Mouse (Mus musculus) hindbrain, embryonic 14.5 days (tissue): Measurements from ENCODE around the gene Smyd3. TPM values are rescaled to one million over a fixed set of nuclear protein-coding genes. Genes with fewer than 3 reads are reported as not detected.

Source experiments
- ATAC-seq: fragments of 200-750 bp; cut with Nextera tagmentation; 2 replicates; pipeline ENCODE4 v1.8.0; 2017; ENCODE audit warnings: moderate number of reproducible peaks, mild to moderate bottlenecking, moderate TSS enrichment, moderate library complexity; ENCODE audit not compliant: low FRiP score
- DNase-seq: peaks from one replicate; pipeline ENCODE4 v3.0.0-alpha.2; 2015; ENCODE audit warnings: low spot score
- H3K27ac ChIP-seq: fragments of 300-500 bp; sonication (generic); 2 replicates; pipeline ENCODE4 v1.5.1; 2014; ENCODE audit warnings: mild to moderate bottlenecking, moderate library complexity
- H3K27me3 ChIP-seq: fragments of 300-500 bp; sonication (generic); 2 replicates; pipeline ENCODE4 v1.6.1; 2014; ENCODE audit warnings: mild to moderate bottlenecking, low read length, mixed read lengths; ENCODE audit not compliant: control insufficient read depth, insufficient read depth
- H3K36me3 ChIP-seq: fragments of 300-500 bp; sonication (generic); replicated peaks from 2 replicates; pipeline ENCODE4 v1.6.1; 2014; ENCODE audit not compliant: control insufficient read depth, insufficient read depth
- H3K4me1 ChIP-seq: fragments of 300-500 bp; sonication (generic); replicated peaks from 2 replicates; pipeline ENCODE4 v1.6.1; 2014; ENCODE audit warnings: antibody characterized with exemption, low read length, mixed read lengths; ENCODE audit not compliant: control insufficient read depth, insufficient read depth
- H3K4me2 ChIP-seq: fragments of 300-500 bp; sonication (generic); replicated peaks from 2 replicates; pipeline ENCODE4 v1.6.1; 2014; ENCODE audit warnings: mild to moderate bottlenecking, moderate library complexity
- H3K4me3 ChIP-seq: fragments of 300-500 bp; sonication (generic); replicated peaks from 2 replicates; pipeline ENCODE4 v1.5.1; 2014; ENCODE audit warnings: mild to moderate bottlenecking, low read length
- H3K9ac ChIP-seq: fragments of 300-500 bp; sonication (generic); 2 replicates; pipeline ENCODE4 v1.6.1; 2014
- H3K9me3 ChIP-seq: fragments of 300-500 bp; sonication (generic); 2 replicates; pipeline ENCODE4 v1.6.1; 2016; ENCODE audit warnings: low read length; ENCODE audit not compliant: control insufficient read depth
- WGBS: fragments of 180-500 bp; shearing (Covaris S2); extraction: QIAGEN DNeasy Blood & Tissue Kit; methylation state at CpG from one replicate; pipeline ENCODE4 v1.1.7; 2014; 5-methylcytosine and 5-hydroxymethylcytosine counted together
- polyA plus RNA-seq: library from polyadenylated mRNA; unstranded; fragments of >200 nt; fragmentation: Nextera tagmentation; extraction: Ambion mirVana; gene quantifications from 2 replicates; pipeline ENCODE4 v1.2.1, GENCODE M21; 2014

The Smyd3 gene
- polyA plus RNA-seq, 1 experiment from 2014 or later, result 25.4 TPM

DNA sequence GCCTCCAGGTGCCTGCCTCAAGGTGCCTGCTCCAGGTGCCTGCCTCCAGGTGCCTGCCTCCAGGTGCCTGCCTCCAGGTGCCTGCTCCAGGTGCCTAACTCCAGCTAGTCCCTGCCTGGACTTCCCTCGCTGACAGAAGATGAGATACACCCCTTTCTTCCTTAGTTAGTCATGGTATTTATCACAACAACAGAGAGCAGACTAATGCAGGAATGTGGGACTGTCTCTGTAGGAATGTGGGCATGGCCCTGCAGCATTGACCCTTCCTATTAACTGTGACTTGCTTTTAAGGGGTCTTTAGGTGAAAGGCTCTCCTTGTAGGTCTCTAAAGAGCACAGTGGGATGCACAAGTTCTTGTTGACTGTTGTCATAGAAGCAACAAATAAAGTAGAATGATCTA lies 445.4 kb downstream of the Smyd3 start:
- Histone ChIP-seq H3K27me3 (no peaks in the 10 kb centered on the region), H3K4me3 (no peak overlapping the region), H3K4me2 (no peak overlapping the region), H3K4me1 (no peaks in the 10 kb centered on the region), H3K27ac (no peak overlapping the region), H3K9ac (no peak overlapping the region), H3K9me3 (no peaks in the 10 kb centered on the region), H3K36me3 (no peaks in the 10 kb centered on the region)
- WGBS, result 13% methylated on average over 1 of the region's 1 CpGs
- no peak for ATAC-seq
- DNase-seq, result no peak

DNA sequence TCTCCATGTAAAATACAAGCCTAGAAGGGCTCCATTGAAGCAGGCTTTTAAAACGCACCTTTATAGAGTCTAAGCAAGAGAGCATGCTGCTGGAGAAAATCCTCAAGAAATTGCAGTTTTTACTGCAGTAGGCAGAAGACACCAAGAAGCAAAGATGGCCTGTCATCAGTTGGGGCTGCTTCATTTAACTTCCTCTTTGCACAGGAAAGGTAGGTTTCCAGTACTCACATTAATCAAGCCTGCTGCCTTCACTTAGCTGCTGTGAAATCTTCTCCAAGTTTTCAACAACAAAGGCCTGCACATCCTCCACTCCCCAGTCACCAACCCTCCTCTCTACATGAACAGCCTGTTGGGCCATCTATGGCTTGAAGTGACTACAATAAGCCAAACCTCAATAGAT lies 448.9 kb downstream of the Smyd3 start:
- 97% methylated on average over 1 of the region's 1 CpGs for WGBS

DNA sequence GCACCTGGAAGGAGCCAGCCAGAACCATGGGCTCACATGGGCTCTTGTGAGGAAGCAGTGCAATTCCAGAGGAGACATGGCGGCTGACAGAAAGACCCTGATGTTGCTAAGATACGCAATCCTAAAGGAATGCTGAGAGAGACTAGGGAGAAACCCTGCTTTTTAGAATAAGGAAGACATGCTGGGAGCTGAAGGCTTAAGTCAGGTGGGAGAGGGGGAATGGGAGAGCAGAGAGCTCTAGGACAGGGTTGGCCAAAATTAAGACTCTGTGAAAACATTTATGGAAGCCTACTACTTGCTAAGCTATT lies 452.6 kb downstream of the Smyd3 start:
- Histone ChIP-seq H3K4me2 (no peak overlapping the region), H3K9ac (no peak overlapping the region), H3K36me3 (no peaks in the 10 kb centered on the region), H3K9me3 (no peaks in the 10 kb centered on the region), H3K4me3 (no peak overlapping the region), H3K27me3 (no peaks in the 10 kb centered on the region), H3K4me1 (peaks cover 20% of the 10 kb centered on the region), H3K27ac (no peak overlapping the region)
- no peak for DNase-seq
- 59% methylated on average over 2 of the region's 2 CpGs for WGBS
- no peak for ATAC-seq

More for the DNA sequence above, 448.9 kb downstream of the Smyd3 start:
- Histone ChIP-seq H3K9me3 (no peaks in the 10 kb centered on the region), H3K9ac (no peak overlapping the region), H3K4me1 (no peaks in the 10 kb centered on the region), H3K27ac (no peak overlapping the region), H3K36me3 (no peaks in the 10 kb centered on the region), H3K27me3 (no peaks in the 10 kb centered on the region), H3K4me2 (no peak overlapping the region), H3K4me3 (no peak overlapping the region)
- ATAC-seq (no peak), DNase-seq (no peak)

DNA sequence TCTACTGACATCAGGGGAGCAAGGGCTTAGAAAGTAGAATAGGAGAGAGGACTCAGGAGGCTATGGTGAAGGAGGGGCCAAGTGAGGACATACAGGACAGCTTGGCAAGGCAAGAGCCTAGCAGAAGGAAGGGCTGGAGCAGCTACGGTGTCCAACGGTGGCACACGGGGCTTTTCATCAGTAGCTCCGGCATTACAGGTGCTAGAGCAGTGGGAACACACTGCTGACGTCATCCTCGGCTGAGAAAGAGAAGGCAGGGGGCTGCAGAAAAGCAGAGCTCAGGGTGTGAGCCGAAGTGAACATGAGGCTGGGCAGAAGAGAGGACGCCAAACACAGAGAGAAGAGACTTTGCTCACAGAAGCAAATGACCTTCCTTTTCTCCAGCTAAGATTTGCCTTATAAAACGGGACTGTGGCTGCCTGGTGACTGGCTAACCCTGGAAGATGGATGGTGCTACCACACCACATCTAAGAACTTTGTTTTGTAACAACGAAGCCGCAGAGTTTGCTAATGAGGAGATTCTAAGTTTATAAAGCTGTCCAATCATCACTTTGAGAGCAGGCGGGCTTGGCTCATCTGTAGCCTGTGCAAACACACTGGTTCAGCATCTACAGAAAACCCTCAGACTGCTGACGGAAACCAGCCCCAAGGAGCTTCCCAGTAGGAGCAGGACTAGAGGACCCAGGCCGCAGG lies 453.1 kb downstream of the Smyd3 start:
- no peak overlapping the region for H3K27ac ChIP-seq
- no peaks in the 10 kb centered on the region for H3K36me3 ChIP-seq
- peaks cover 22% of the 10 kb centered on the region for H3K4me1 ChIP-seq
- no peaks in the 10 kb centered on the region for H3K9me3 ChIP-seq
- H3K4me3 ChIP-seq, result no peak overlapping the region
- 81% methylated on average over 14 of the region's 14 CpGs for WGBS
- no peak for ATAC-seq
- no peaks in the 10 kb centered on the region for H3K27me3 ChIP-seq
- no peak for DNase-seq
- no peak overlapping the region for H3K4me2 ChIP-seq
- H3K9ac ChIP-seq, result no peak overlapping the region

DNA sequence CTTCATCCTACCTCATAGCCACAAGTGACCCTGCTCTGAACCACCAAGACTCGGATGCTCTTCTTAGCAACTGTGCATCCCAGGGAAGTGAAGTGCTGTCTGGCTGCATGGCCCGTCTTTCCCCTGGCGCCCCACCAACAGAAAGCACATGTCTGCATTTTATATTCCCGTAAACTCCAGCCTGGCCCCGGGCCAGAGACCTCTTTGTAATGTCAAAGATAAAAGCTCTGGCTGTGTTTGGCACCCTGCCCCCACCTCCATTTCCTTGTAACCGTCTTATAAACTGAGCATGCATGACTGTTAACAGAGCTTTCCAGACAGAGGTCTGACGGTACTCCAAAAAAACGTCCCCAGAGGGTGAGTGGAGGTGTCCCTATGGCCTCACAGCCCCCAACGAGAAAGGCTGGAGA lies 456.1 kb downstream of the Smyd3 start:
- WGBS, result 14% methylated on average over 9 of the region's 9 CpGs
- H3K9me3 ChIP-seq, result no peaks in the 10 kb centered on the region
- DNase-seq (peak; percentile 73), ATAC-seq (peak; percentile 61)
- no peak overlapping the region for H3K4me2 ChIP-seq
- H3K36me3 ChIP-seq, result no peaks in the 10 kb centered on the region
- H3K4me1 ChIP-seq, result peaks cover 22% of the 10 kb centered on the region
- H3K27me3 ChIP-seq, result no peaks in the 10 kb centered on the region
- H3K4me3 ChIP-seq, result no peak overlapping the region
- no peak overlapping the region for H3K9ac ChIP-seq
- H3K27ac ChIP-seq, result no peak overlapping the region; the same call in 1 of the 2 replicates

DNA sequence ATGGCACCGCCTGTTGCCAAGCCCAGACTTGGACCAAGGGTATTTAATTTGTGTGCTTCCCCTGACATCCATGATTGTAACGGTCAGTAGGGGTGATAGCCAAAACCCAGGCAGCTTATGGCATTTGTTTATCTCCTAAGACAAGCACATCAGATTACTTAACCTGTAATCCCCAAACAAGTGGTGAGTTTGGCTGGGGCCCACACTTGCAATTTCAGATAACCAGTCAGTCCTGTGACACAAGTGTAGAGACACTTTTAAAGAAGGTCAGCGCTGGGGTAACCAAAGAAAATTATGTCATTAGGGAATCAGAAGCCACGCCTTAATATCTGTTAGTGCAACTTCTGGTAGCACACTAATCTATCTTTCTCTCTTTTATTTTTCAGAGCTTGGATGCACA lies 456.8 kb downstream of the Smyd3 start:
- H3K27ac ChIP-seq, result peak overlapping the region; percentile 39

DNA sequence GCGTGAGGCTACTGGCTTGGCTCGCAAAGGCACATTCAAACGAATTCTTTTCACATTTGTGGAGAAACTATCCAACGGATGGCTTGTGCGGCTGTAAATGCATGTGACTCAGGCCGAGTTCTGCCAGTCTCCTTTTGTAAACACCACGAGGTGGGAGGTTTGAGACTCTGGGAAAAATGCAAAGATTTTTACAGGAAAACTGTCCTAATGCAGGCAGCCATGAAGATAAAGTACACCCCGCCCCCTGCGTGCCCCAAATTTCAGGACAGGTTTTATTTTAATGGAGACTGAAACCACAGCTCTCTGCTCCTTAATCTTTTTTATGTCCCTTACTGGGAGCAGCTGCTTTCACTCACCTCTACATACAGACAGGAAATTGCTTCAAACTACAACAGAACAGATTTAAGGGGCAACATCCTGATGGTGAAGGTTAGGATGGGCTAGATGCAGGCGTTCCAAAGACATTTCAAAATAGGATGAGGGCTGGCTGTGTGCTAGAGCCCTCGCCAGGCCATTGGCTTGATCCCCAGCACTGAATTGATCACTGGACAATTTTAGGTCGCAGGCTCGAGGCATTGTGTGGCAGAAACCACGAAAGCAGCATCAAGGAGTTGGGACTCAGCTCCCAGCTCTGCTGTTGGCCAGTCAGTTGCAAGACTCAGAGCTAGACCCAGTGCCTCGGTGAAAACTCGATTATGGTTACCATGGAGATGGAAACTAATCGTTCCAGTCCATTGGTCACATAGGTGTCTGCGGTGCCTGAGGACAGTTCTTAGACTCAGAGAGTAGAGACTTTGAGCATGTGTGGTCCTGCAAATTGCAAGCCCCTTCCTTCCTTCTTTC lies 457.5 kb downstream of the Smyd3 start:
- ATAC-seq (peak; percentile 53; the same call in 1 of the 2 replicates), DNase-seq (peak; percentile 49)
- H3K4me2 ChIP-seq, result no peak overlapping the region
- WGBS, result 45% methylated on average over 18 of the region's 18 CpGs
- no peak overlapping the region for H3K4me3 ChIP-seq
- no peaks in the 10 kb centered on the region for H3K9me3 ChIP-seq
- no peaks in the 10 kb centered on the region for H3K36me3 ChIP-seq
- no peaks in the 10 kb centered on the region for H3K27me3 ChIP-seq
- peak overlapping the region; percentile 39; the same call in 1 of the 2 replicates for H3K27ac ChIP-seq
- peaks cover 22% of the 10 kb centered on the region for H3K4me1 ChIP-seq
- no peak overlapping the region; the same call in 1 of the 2 replicates for H3K9ac ChIP-seq

More for the DNA sequence above, 456.8 kb downstream of the Smyd3 start:
- Histone ChIP-seq H3K4me1 (peaks cover 22% of the 10 kb centered on the region), H3K4me3 (no peak overlapping the region), H3K27me3 (no peaks in the 10 kb centered on the region), H3K4me2 (no peak overlapping the region), H3K36me3 (no peaks in the 10 kb centered on the region), H3K9ac (no peak overlapping the region), H3K9me3 (no peaks in the 10 kb centered on the region)
- WGBS, result 76% methylated on average over 4 of the region's 4 CpGs
- DNase-seq (no peak), ATAC-seq (no peak)

DNA sequence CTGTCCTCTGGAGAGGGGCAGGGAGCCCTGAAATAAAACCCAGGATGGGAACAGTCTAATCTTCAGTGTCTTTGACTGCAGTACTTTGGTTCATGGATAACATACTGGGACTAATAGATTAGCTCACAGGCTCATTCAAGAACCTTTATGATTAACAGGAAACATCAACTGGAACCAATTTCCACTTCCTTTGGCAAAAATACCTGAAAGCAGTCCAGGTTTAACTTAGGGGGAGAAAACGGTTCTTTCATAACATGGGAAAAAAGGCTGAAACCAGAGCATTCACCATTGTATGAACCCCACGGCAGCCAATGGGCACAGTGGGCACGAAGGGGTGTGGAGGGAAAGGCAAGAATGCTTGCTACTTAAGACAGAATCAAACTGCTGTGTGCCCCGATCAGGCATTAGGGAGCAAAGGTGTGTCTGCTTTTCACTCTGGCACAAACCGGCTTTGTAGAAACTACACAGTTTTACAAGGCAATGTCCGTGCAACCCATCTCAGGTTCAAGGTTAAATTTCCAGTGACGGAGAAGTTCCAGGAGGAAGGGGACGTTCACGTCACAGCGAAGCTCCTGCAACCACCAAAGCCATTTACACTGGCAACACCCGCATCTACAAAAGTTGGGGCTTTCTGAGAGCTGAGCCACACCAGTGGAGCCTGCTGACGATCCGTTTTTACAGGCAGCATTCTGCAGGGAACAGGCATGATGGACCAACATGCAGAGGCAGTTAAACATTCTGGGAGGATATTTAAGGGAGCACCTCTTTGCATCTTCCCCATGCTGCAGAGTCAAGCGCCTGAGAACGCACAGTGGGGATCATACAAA lies 458.3 kb downstream of the Smyd3 start:
- peaks cover 22% of the 10 kb centered on the region for H3K4me1 ChIP-seq
- no peaks in the 10 kb centered on the region for H3K9me3 ChIP-seq
- no peak overlapping the region for H3K27ac ChIP-seq
- H3K27me3 ChIP-seq, result no peaks in the 10 kb centered on the region
- ATAC-seq (no peak), DNase-seq (no peak)
- no peak overlapping the region for H3K4me2 ChIP-seq
- WGBS, result 85% methylated on average over 15 of the region's 15 CpGs
- H3K9ac ChIP-seq, result no peak overlapping the region
- no peak overlapping the region for H3K4me3 ChIP-seq
- H3K36me3 ChIP-seq, result no peaks in the 10 kb centered on the region

DNA sequence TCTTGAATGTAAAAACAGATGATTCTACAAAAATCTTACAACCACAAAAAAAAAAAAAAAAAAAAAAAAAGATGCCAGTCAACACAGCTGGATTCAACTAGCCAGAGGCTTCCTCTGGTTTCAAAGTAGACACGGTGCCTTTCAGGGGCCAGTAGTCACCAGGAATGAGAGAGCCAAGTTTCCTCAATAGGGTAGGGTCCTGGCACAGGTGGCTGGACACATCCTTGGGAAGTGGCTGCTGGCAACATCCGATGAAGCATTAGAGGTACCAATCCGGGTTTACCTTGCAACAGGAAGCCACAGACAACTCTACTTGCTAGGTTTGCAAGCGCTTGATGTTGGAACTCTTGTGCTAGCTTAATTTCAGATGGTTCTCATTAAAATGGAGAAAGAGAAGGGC lies 459.2 kb downstream of the Smyd3 start:
- Histone ChIP-seq H3K27ac (no peak overlapping the region), H3K9me3 (no peaks in the 10 kb centered on the region), H3K27me3 (no peaks in the 10 kb centered on the region), H3K4me1 (peaks cover 22% of the 10 kb centered on the region), H3K4me3 (no peak overlapping the region), H3K9ac (no peak overlapping the region), H3K4me2 (no peak overlapping the region), H3K36me3 (no peaks in the 10 kb centered on the region)
- DNase-seq (no peak), ATAC-seq (no peak)
- 74% methylated on average over 4 of the region's 4 CpGs for WGBS
